Comparison of ENCODE assay signal across 15 mouse cellular contexts in the genomic region with DNA sequence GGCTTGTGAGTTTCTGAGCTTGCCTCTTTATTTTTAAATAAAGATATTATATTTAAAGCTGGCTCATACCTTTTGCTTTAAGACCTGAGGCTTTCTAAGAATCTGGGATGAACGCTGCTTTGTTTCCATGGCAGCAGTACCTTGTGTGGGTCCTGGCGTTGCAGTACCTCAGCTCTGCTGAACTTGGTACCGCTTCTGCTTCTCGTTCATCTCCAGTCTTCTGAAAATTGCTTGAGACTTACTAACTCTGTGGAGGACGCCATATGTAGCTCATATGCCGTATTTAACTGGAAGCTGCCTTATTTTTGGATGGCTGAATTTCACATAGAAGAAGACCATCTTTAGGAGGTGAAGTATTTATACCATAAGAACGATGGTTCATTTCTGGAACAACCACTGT. TPM values are rescaled to one million over a fixed set of nuclear protein-coding genes. Genes with fewer than 3 reads are reported as not detected.
DNase-seq lines count a peak whose midpoint lies in the region; ATAC-seq lines count a peak whose summit lies in the region.
"Had no signal": no experiment of that assay in that cellular context is flagged by ENCODE, and none has a peak within 500 bp of the region (broad histone marks: within the 10 kb centered on the region; RNA-seq: fewer than 3 reads in every experiment).

No protein-coding gene starts in this region.

- 0 out of 2 replicates have a peak overlapping the region, but pooled peaks have one; percentile 6 for H3K9ac ChIP-seq in forebrain, embryonic 15.5 days (replicated peaks)
- no peak overlapping the region for H3K9ac ChIP-seq in forebrain, embryonic 16.5 days (replicated peaks; ENCODE audit: low read depth, low read length)
- 0 out of 2 replicates have a peak overlapping the region, but pooled peaks have one; percentile 92 for H3K9ac ChIP-seq in hindbrain, embryonic 14.5 days
- H3K9ac ChIP-seq in hindbrain, embryonic 11.5 days (ENCODE audit: low read depth, low read length): no peak overlapping the region
- H3K9ac ChIP-seq in midbrain, embryonic 13.5 days (replicated peaks): 0 out of 2 replicates have a peak overlapping the region, but pooled peaks have one; percentile 8
- no peak overlapping the region for H3K9ac ChIP-seq in midbrain, embryonic 11.5 days (ENCODE audit: low read length)
- H3K9ac ChIP-seq in intestine, embryonic 16.5 days (ENCODE audit: low read depth, low read length): no peak overlapping the region

- no peaks in the 10 kb centered on the region for H3K9me3 ChIP-seq in forebrain, embryonic 15.5 days
- no peaks in the 10 kb centered on the region for H3K9me3 ChIP-seq in forebrain, embryonic 16.5 days (ENCODE audit: control insufficient read depth, low read length)
- H3K9me3 ChIP-seq in hindbrain, embryonic 14.5 days (ENCODE audit: control insufficient read depth, low read length): no peaks in the 10 kb centered on the region
- H3K9me3 ChIP-seq in hindbrain, embryonic 11.5 days (ENCODE audit: control insufficient read depth, low read length): no peaks in the 10 kb centered on the region
- no peaks in the 10 kb centered on the region; the same call in 1 of the 2 replicates for H3K9me3 ChIP-seq in midbrain, embryonic 13.5 days
- H3K9me3 ChIP-seq in midbrain, embryonic 11.5 days (ENCODE audit: control insufficient read depth, low read length): no peaks in the 10 kb centered on the region
- H3K9me3 ChIP-seq in intestine, embryonic 16.5 days (ENCODE audit: control insufficient read depth, low read length): no peaks in the 10 kb centered on the region

- no peak overlapping the region for H3K4me2 ChIP-seq in forebrain, embryonic 15.5 days (replicated peaks)
- H3K4me2 ChIP-seq in forebrain, embryonic 16.5 days (ENCODE audit: low read length): no peak overlapping the region
- no peak overlapping the region for H3K4me2 ChIP-seq in hindbrain, embryonic 14.5 days (replicated peaks)
- H3K4me2 ChIP-seq in hindbrain, embryonic 11.5 days (replicated peaks; ENCODE audit: low read depth, low read length): no peak overlapping the region
- no peak overlapping the region for H3K4me2 ChIP-seq in midbrain, embryonic 13.5 days (replicated peaks)
- H3K4me2 ChIP-seq in midbrain, embryonic 11.5 days: no peak overlapping the region
- peak overlapping the region; percentile 84 for H3K4me2 ChIP-seq in intestine, embryonic 16.5 days (ENCODE audit: low read depth, low read length)

- no peak overlapping the region for H3K27ac ChIP-seq in forebrain, embryonic 15.5 days (replicated peaks)
- no peak overlapping the region for H3K27ac ChIP-seq in forebrain, embryonic 16.5 days (ENCODE audit: low read length)
- H3K27ac ChIP-seq in hindbrain, embryonic 14.5 days: no peak overlapping the region
- H3K27ac ChIP-seq in hindbrain, embryonic 11.5 days (ENCODE audit: low read depth, low read length): no peak overlapping the region
- H3K27ac ChIP-seq in midbrain, embryonic 13.5 days: no peak overlapping the region
- no peak overlapping the region for H3K27ac ChIP-seq in midbrain, embryonic 11.5 days (ENCODE audit: low read depth, low read length)
- no peak overlapping the region for H3K27ac ChIP-seq in intestine, embryonic 16.5 days (ENCODE audit: low read length)

- H3K27me3 ChIP-seq in forebrain, embryonic 15.5 days: no peaks in the 10 kb centered on the region
- no peaks in the 10 kb centered on the region for H3K27me3 ChIP-seq in forebrain, embryonic 16.5 days (replicated peaks; ENCODE audit: control insufficient read depth, insufficient read depth, low read length)
- H3K27me3 ChIP-seq in hindbrain, embryonic 14.5 days (ENCODE audit: control insufficient read depth, insufficient read depth, low read length): no peaks in the 10 kb centered on the region
- H3K27me3 ChIP-seq in hindbrain, embryonic 11.5 days (ENCODE audit: control insufficient read depth, insufficient read depth, low read length): no peaks in the 10 kb centered on the region
- H3K27me3 ChIP-seq in midbrain, embryonic 13.5 days: no peaks in the 10 kb centered on the region
- H3K27me3 ChIP-seq in midbrain, embryonic 11.5 days (ENCODE audit: control insufficient read depth, insufficient read depth, low read length): no peaks in the 10 kb centered on the region
- no peaks in the 10 kb centered on the region for H3K27me3 ChIP-seq in intestine, embryonic 16.5 days (replicated peaks; ENCODE audit: control insufficient read depth, insufficient read depth, low read length)
- H3K27me3 ChIP-seq: CH12.LX had no signal

- ATAC-seq in forebrain, embryonic 15.5 days (replicated peaks): no peak
- ATAC-seq in forebrain, embryonic 16.5 days: no peak
- ATAC-seq in hindbrain, embryonic 14.5 days (ENCODE audit: low FRiP score): no peak
- ATAC-seq in hindbrain, embryonic 11.5 days (ENCODE audit: low FRiP score): no peak
- no peak for ATAC-seq in midbrain, embryonic 13.5 days
- no peak for ATAC-seq in midbrain, embryonic 11.5 days (ENCODE audit: low FRiP score)
- no peak for ATAC-seq in intestine, embryonic 16.5 days
- ATAC-seq: inflammation-experienced regulatory T-cells, adult 6 months had no signal

- H3K36me3 ChIP-seq in forebrain, embryonic 15.5 days: no peaks in the 10 kb centered on the region
- H3K36me3 ChIP-seq in forebrain, embryonic 16.5 days (ENCODE audit: control insufficient read depth, insufficient read depth): no peaks in the 10 kb centered on the region
- H3K36me3 ChIP-seq in hindbrain, embryonic 14.5 days (replicated peaks; ENCODE audit: control insufficient read depth, insufficient read depth): 0 out of 2 replicates have a peak, but pooled peaks cover 4% of the 10 kb centered on the region
- H3K36me3 ChIP-seq in hindbrain, embryonic 11.5 days (ENCODE audit: control insufficient read depth, insufficient read depth, low read length): no peaks in the 10 kb centered on the region
- H3K36me3 ChIP-seq in midbrain, embryonic 13.5 days: peaks cover 12% of the 10 kb centered on the region
- no peaks in the 10 kb centered on the region for H3K36me3 ChIP-seq in midbrain, embryonic 11.5 days (ENCODE audit: control insufficient read depth, insufficient read depth, low read length)
- H3K36me3 ChIP-seq in intestine, embryonic 16.5 days (ENCODE audit: control insufficient read depth, insufficient read depth, low read length): no peaks in the 10 kb centered on the region

- DNase-seq in hindbrain, embryonic 14.5 days (ENCODE audit: low spot score): no peak
- no peak for DNase-seq in hindbrain, embryonic 11.5 days (ENCODE audit: low spot score)
- DNase-seq in midbrain, embryonic 11.5 days (ENCODE audit: low spot score, missing footprints): no peak
- no peak for DNase-seq in urinary bladder, adult 2 months (ENCODE audit: low spot score)
- DNase-seq: cerebellum, adult 11 months; cerebellum, postnatal 36 days; kidney, postnatal 36 days; lung, adult 2 months; lung, postnatal 36 days had no signal

- 87% methylated on average over 7 of the region's 7 CpGs for WGBS in forebrain, embryonic 15.5 days
- WGBS in forebrain, embryonic 16.5 days: 88% methylated on average over 7 of the region's 7 CpGs
- WGBS in hindbrain, embryonic 14.5 days: 88% methylated on average over 7 of the region's 7 CpGs
- 90% methylated on average over 7 of the region's 7 CpGs for WGBS in hindbrain, embryonic 11.5 days
- WGBS in midbrain, embryonic 13.5 days: 89% methylated on average over 7 of the region's 7 CpGs
- 91% methylated on average over 7 of the region's 7 CpGs for WGBS in midbrain, embryonic 11.5 days
- 80% methylated on average over 7 of the region's 7 CpGs for WGBS in intestine, embryonic 16.5 days

- no peak overlapping the region for H3K4me3 ChIP-seq in forebrain, embryonic 15.5 days
- H3K4me3 ChIP-seq in forebrain, embryonic 16.5 days (replicated peaks; ENCODE audit: low read length): no peak overlapping the region
- no peak overlapping the region for H3K4me3 ChIP-seq in hindbrain, embryonic 14.5 days (replicated peaks; ENCODE audit: low read length)
- no peak overlapping the region for H3K4me3 ChIP-seq in hindbrain, embryonic 11.5 days (ENCODE audit: low read depth, low read length)
- H3K4me3 ChIP-seq in midbrain, embryonic 13.5 days (replicated peaks): no peak overlapping the region
- H3K4me3 ChIP-seq in midbrain, embryonic 11.5 days (ENCODE audit: low read depth, low read length): no peak overlapping the region
- H3K4me3 ChIP-seq in intestine, embryonic 16.5 days (ENCODE audit: low read length): no peak overlapping the region

- H3K4me1 ChIP-seq in forebrain, embryonic 15.5 days: peaks cover 29% of the 10 kb centered on the region
- H3K4me1 ChIP-seq in forebrain, embryonic 16.5 days (replicated peaks; ENCODE audit: control insufficient read depth, insufficient read depth, low read length): peaks cover 24% of the 10 kb centered on the region
- peaks cover 32% of the 10 kb centered on the region for H3K4me1 ChIP-seq in hindbrain, embryonic 14.5 days (replicated peaks; ENCODE audit: control insufficient read depth, insufficient read depth, low read length)
- no peaks in the 10 kb centered on the region for H3K4me1 ChIP-seq in hindbrain, embryonic 11.5 days (replicated peaks; ENCODE audit: control insufficient read depth, insufficient read depth, low read length)
- peaks cover 33% of the 10 kb centered on the region for H3K4me1 ChIP-seq in midbrain, embryonic 13.5 days (replicated peaks)
- peaks cover 18% of the 10 kb centered on the region for H3K4me1 ChIP-seq in midbrain, embryonic 11.5 days (ENCODE audit: control insufficient read depth, insufficient read depth, low read length)
- peaks cover 41% of the 10 kb centered on the region for H3K4me1 ChIP-seq in intestine, embryonic 16.5 days (ENCODE audit: control insufficient read depth, insufficient read depth, low read length)

RNA-seq across cellular contexts. Expression of gene Golga4, which starts 2.5 kb away (rescaled TPM):
- 53.4 and 59.3 TPM in 2 replicates for polyA plus RNA-seq in forebrain, embryonic 15.5 days (2015; fragmentation: Nextera tagmentation; extraction: Ambion mirVana)
- polyA plus RNA-seq in forebrain, embryonic 16.5 days (2015; fragmentation: Nextera tagmentation; extraction: Ambion mirVana): 51.3 and 57.4 TPM in 2 replicates
- 43.9 and 47.1 TPM in 2 replicates for polyA plus RNA-seq in hindbrain, embryonic 14.5 days (2014; fragmentation: Nextera tagmentation; extraction: Ambion mirVana)
- 51.5 and 64.8 TPM in 2 replicates for polyA plus RNA-seq in hindbrain, embryonic 11.5 days (2014; fragmentation: Nextera tagmentation; extraction: Ambion mirVana)
- 52.6 and 56.5 TPM in 2 replicates for polyA plus RNA-seq in midbrain, embryonic 13.5 days (2015; fragmentation: Nextera tagmentation; extraction: Ambion mirVana)
- 48.5 and 48.7 TPM in 2 replicates for polyA plus RNA-seq in midbrain, embryonic 11.5 days (2014; fragmentation: Nextera tagmentation; extraction: Ambion mirVana)
- 52.2 and 54.0 TPM in 2 replicates for polyA plus RNA-seq in intestine, embryonic 16.5 days (2015; fragmentation: Nextera tagmentation; extraction: Ambion mirVana)
- polyA plus RNA-seq in urinary bladder, adult 2 months (2012; rRNA removed): 36.9 and 50.0 TPM in 2 replicates

RNA-seq across cellular contexts. Expression of gene Eomes, which starts 30.6 kb away (rescaled TPM):
- polyA plus RNA-seq in forebrain, embryonic 15.5 days (2015; fragmentation: Nextera tagmentation; extraction: Ambion mirVana): 28.3 and 33.9 TPM in 2 replicates
- polyA plus RNA-seq in forebrain, embryonic 16.5 days (2015; fragmentation: Nextera tagmentation; extraction: Ambion mirVana): 18.0 and 24.4 TPM in 2 replicates
- 0.66 and 1.1 TPM in 2 replicates for polyA plus RNA-seq in hindbrain, embryonic 14.5 days (2014; fragmentation: Nextera tagmentation; extraction: Ambion mirVana)
- 0.11 TPM in 1 of 2 replicates, not detected in the other for polyA plus RNA-seq in hindbrain, embryonic 11.5 days (2014; fragmentation: Nextera tagmentation; extraction: Ambion mirVana)
- 0.68 and 2.6 TPM in 2 replicates for polyA plus RNA-seq in midbrain, embryonic 13.5 days (2015; fragmentation: Nextera tagmentation; extraction: Ambion mirVana)
- 0.33 and 1.1 TPM in 2 replicates for polyA plus RNA-seq in midbrain, embryonic 11.5 days (2014; fragmentation: Nextera tagmentation; extraction: Ambion mirVana)
- 0.09 and 0.10 TPM in 2 replicates for polyA plus RNA-seq in intestine, embryonic 16.5 days (2015; fragmentation: Nextera tagmentation; extraction: Ambion mirVana)
- polyA plus RNA-seq in urinary bladder, adult 2 months (2012; rRNA removed): 0.12 and 0.27 TPM in 2 replicates

Comparison
In these comparisons a context has a peak if more than half of its experiments do, and no peak if none do; other contexts are left out.
1. H3K9ac ChIP-seq: peak in forebrain, embryonic 15.5 days (single experiment), hindbrain, embryonic 14.5 days (single experiment) and midbrain, embryonic 13.5 days (single experiment); none in forebrain, embryonic 16.5 days (single experiment), hindbrain, embryonic 11.5 days (single experiment), midbrain, embryonic 11.5 days (single experiment) and intestine, embryonic 16.5 days (single experiment).